Mouse (Mus musculus): ENCODE measurements around the gene Spata31d1a.
"Not testable (repeated sequence)": the region's sequence is repeated elsewhere in the genome, so short reads cannot be mapped to it uniquely, and the experiment has no call there.

Gene Spata31d1a

GRCm38 (mm10) chr13:59703514-59703913, 6.6 kb downstream of the Spata31d1a start:
- DNase-seq (ENCODE audit: low spot score in 2 of 2) = peak; percentile 45 to 54

GRCm38 (mm10) chr13:59700137-59700536, 10.0 kb downstream of the Spata31d1a start:
- DNase-seq (ENCODE audit: low spot score in 2 of 2) = not testable (repeated sequence)

- peak; percentile 15 to 33 for DNase-seq (ENCODE audit: low spot score in 2 of 2)
These were observed 11.0 kb downstream of the Spata31d1a start for GRCm38 (mm10) chr13:59699131-59699530.

- DNase-seq (ENCODE audit: low spot score in 2 of 2) = no peak
These were observed 14.3 kb downstream of the Spata31d1a start for GRCm38 (mm10) chr13:59695781-59696180.

DNA sequence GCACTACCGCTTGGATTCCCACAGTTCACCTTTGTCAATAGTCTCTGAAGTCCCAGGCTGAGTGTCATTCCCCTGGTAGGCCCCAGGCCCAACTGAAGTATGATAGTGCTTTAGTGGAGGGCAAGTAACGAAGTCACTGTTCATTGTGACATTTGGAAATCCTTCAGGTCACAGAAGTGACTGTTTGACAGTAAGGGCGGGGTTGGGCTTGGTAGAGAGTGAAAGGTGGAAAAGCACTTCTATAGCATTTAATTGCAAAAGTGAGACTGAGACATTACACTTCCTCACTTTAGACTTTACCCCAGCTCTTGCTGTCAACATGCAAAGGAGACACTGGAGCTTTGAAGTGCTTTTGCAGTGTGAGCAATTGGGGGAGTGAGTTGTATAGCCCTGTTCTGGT, 16.1 kb downstream of the Spata31d1a start, which contains the start of gene 4921517D22Rik:
4921517D22Rik (minus strand) TSS at position 101 of the 400 bp plus-strand sequence.
- DNase-seq (ENCODE audit: low spot score in 2 of 2) = no peak

GRCm38 (mm10) chr13:59691478-59691877, 18.7 kb downstream of the Spata31d1a start:
- no peak for DNase-seq (ENCODE audit: low spot score in 2 of 2)

- DNase-seq (ENCODE audit: low spot score in 2 of 2) = no peak
These were observed 19.6 kb downstream of the Spata31d1a start for GRCm38 (mm10) chr13:59690576-59690975.

GRCm38 (mm10) chr13:59689843-59690242, 20.3 kb downstream of the Spata31d1a start:
- DNase-seq (ENCODE audit: low spot score in 2 of 2) = no peak

- DNase-seq (ENCODE audit: low spot score in 2 of 2) = no peak
These were observed 20.8 kb downstream of the Spata31d1a start for GRCm38 (mm10) chr13:59689313-59689712.

- peak in 1 of 2 experiments; percentile 35 for DNase-seq (ENCODE audit: low spot score in 2 of 2)
These were observed 21.8 kb downstream of the Spata31d1a start for GRCm38 (mm10) chr13:59688338-59688770.

DNA sequence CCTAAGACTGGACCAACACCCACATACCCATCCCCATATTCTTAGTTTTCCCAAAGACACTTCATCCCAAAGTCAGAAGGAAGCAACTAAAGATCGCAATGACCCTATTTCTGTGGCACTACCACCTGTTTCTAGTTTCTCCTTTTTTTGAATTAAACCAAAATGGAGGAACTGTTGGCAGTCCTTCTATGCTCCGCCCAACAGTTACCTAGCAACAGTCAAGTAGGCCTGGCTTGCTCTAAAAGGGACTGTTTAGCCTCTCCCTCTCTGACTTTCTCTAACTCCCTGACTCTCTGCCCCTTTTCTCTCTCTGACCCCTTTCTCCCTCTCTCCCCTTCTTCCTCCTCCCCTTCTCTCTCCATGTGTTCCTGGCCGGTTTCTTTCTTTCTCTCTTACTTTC, 24.9 kb downstream of the Spata31d1a start:
- no peak for DNase-seq (ENCODE audit: low spot score in 2 of 2)

DNA sequence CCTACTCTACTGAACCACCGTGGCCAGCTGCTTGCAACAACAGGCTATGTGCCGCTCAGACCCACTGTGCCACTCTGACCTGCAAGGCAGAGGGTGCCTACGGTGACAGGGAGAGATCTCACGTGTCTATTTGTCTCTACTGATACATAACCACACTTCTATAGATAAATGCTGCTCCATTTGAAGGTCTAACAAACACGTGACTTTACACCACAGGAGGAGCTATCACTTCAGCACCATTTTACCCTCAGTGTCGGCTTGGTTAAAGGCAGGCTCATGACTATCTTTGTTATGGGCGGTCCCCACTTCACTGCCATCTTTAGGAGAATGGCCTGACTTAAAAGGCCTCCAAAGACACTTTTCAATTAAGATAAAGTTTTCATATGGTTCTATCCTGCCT, 27.5 kb downstream of the Spata31d1a start:
- no peak for DNase-seq (ENCODE audit: low spot score in 2 of 2)

DNA sequence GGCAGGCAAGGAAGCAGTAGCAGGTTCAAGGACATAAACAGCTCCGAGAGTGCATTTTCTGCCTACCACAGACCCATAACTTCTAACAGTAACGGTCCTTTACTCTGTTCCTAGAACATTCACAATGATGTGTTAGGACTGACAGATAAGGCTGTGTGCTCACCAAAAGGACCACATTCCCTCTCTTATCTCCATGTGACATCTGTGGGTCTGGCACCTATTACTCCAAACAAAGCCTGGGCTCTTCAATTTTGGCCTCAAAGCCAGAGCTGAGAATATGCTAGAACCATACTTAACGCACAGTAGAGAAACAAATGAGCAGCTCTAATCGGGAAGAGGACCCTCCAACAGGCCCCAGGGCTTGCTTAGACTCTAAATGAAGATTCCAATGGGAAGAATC, 30.2 kb downstream of the Spata31d1a start:
- no peak for DNase-seq (ENCODE audit: low spot score in 2 of 2)

GRCm38 (mm10) chr13:59679306-59679705, 30.8 kb downstream of the Spata31d1a start:
- DNase-seq (ENCODE audit: low spot score in 2 of 2) = no peak

DNA sequence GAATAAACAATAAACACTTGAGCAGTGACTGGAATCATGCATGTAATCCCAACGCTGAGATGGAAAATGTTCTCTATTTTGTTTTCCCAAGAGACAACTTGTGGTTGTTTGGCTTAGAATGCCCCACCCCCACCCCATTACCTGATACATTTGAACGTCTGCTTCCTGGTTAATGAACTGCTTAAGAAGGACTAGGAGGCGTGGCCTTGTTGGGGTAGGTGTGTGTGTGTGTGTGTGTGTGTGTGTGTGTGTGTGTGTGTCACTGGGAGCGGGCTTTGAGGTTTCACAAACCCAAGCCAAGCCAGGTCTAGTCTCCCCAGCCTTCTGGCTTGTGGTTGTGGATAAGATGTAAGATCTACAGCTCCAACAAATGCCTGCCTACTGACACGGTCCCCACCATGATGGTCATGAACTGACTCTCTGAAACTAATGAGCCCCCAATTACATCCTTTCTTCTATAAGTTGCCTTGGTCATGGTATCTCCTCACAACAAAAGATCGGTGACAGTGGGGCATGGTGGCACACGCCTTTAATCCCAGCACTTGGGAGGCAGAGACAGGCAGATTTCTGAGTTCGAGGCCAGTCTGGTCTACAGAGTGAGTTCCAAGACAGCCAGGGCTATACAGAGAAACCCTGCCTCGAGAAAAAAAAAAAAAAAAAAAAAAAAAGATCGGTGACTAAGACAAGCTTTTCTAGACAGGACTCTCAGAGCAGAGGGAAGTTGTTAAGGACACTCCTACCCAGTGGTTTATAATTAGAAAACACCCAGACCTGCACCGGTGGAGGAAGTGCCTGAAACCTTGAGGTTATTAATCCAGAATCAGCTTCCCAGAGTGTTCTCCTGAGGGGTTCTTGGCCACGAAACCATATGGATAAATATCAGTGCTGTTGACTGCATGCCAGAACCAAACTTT, 33.6 kb downstream of the Spata31d1a start:
- no peak for DNase-seq (ENCODE audit: low spot score in 2 of 2)

DNA sequence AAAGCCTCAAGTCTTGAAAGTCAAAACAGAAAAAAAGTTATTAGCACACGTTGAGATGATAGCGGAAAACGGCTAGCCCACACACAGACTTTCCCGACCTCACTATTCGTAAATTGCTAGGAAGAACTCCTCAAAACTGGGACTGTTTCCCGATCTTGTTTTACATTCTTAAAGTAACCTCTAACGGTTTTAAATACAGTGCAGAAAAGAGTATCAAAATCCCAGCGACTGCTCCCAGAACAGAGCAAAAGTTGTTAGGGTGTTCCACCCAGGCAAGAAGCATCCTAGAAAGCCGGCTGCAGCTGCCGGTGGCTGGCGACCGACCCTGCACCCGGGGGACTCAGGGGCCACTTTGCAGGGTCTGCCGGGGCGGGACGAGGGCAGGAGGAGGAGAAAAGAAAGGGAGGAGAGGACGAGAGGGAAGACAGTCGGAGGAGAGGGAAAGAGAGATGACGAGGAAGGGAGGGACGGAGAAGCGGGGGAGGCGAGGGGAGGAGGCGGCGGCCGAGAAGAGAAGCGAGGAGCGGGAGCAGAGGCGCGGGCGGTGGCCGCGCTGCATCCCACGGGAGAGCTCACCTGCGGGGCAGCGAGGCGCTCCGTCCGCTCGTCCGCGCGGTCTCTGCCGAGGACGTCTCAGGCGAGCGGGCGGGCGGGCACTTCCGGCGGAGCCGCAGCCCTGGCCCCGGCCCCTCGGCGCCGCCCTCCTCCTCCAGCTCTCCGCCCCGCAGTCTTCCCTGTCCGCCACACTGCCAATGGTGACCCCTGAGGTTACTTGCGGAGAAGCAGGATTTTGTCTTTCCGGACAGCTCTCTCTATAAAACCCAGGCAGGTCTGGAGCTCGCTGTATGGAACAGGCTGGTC, 34.7 kb downstream of the Spata31d1a start, which contains the start of gene Golm1:
Golm1 (minus strand) TSS at position 661 of the 861 bp plus-strand sequence.
- peak in 1 of 2 experiments; percentile 48 for DNase-seq (ENCODE audit: low spot score in 2 of 2)

- DNase-seq (ENCODE audit: low spot score in 2 of 2) = peak; percentile 35 to 41
These were observed 35.4 kb downstream of the Spata31d1a start for GRCm38 (mm10) chr13:59674761-59675150.

DNA sequence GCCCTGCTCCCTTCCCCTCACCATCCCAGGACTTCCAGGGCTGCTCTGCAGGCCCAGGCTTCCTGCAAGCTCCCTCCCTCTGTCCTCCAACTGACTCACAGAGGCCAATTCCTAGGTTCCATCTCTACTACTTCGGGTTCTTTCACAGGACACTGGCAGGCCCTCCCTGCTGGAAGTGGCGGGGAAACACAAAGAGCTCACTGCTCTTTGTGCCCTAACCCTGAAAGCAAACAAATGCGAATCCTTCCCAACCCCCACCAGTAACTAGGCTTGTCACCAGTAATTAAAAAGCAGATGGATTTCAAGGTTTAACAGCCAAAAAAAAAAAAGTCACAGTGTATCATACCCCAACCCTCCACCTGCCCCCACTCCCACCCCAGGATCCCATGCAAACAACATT, 35.9 kb downstream of the Spata31d1a start:
- no peak for DNase-seq (ENCODE audit: low spot score in 2 of 2)

GRCm38 (mm10) chr13:59673597-59673996, 36.5 kb downstream of the Spata31d1a start:
- DNase-seq (ENCODE audit: low spot score in 2 of 2) = no peak

- DNase-seq (ENCODE audit: low spot score in 2 of 2) = no peak
These were observed 37.9 kb downstream of the Spata31d1a start for GRCm38 (mm10) chr13:59672248-59672647.

DNA sequence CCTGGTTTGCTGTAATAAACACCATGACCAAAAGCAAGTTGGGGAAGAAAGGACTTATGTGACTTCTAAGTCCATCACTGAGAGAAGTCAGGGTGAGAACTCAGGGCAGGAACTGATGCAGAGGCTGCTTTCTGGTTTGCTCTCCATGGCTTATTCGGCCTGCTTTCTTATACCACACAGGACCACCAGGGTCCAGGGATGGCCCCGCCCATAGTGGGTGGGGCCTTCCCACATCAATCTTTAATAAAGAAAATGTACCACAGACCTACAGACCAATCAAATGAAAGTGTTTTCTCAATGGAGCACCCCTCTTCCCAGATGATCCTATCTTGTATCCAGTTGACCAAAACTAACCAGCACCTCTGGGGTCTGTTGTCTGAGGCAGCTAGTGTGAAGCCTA, 38.6 kb downstream of the Spata31d1a start:
- DNase-seq (ENCODE audit: low spot score in 2 of 2) = no peak

GRCm38 (mm10) chr13:59669946-59670345, 40.2 kb downstream of the Spata31d1a start:
- peak in 1 of 2 experiments; percentile 40 for DNase-seq (ENCODE audit: low spot score in 2 of 2)
